Mouse (Mus musculus) E14TG2a.4 (cell line): ENCODE results near the gene Aaas.

ENCODE experiments used
- CTCF ChIP-seq: conservative IDR thresholded peaks from 2 replicates; pipeline ENCODE4 v1.5.1; 2014; ENCODE audit warnings: low read length
- NANOG ChIP-seq: IDR thresholded peaks from 2 replicates; pipeline ENCODE4 v1.6.1; 2014; ENCODE audit warnings: borderline replicate concordance, low read length, mixed read lengths
- POU5F1 ChIP-seq: IDR thresholded peaks from 2 replicates; pipeline ENCODE4 v1.6.1; 2014; ENCODE audit warnings: low read length, borderline replicate concordance

- TF ChIP-seq CTCF (no peak), POU5F1 (no peak), NANOG (no peak)
Observed at GRCm38 (mm10) chr15:102344490-102344889, 6.1 kb downstream of the Aaas start.
